In genomic region chr15:6588192-6588591, GRCm38 (mm10) we compare ENCODE assay signal across 22 mouse cellular contexts.
A peak's percentile ranks its signal among the peaks of the same experiment; 100 is the strongest.
DNase-seq lines count a peak whose midpoint lies in the region; ATAC-seq and TF ChIP-seq lines count a peak whose summit lies in the region.
"Had no signal": no experiment of that assay in that cellular context is flagged by ENCODE, and none has a peak within 500 bp of the region (broad histone marks: within the 10 kb centered on the region; RNA-seq: fewer than 3 reads in every experiment).

No protein-coding gene starts in this region.

- no peak for ATAC-seq in CD4-positive, CD25-positive, alpha-beta regulatory T cell, adult 4 months
- ATAC-seq in G1E (ENCODE audit: extremely low read depth, insufficient number of reproducible peaks, low FRiP score, poor library complexity, severe bottlenecking), result 0 out of 2 replicates have a peak, but pooled peaks have one; percentile 3
- ATAC-seq in embryonic facial prominence, embryonic 13.5 days (ENCODE audit: insufficient number of reproducible peaks, insufficient read depth, low FRiP score, low TSS enrichment, low read depth), result no peak
- ATAC-seq: activated CD4-positive, CD25-positive, alpha-beta regulatory T cell, adult 4 months; forebrain, postnatal 0 days; intestine, postnatal 0 days; Patski had no signal

- no peak overlapping the region for H3K4me2 ChIP-seq in embryonic facial prominence, embryonic 13.5 days
- H3K4me2 ChIP-seq: heart, embryonic 13.5 days; hindbrain, embryonic 15.5 days; lung, embryonic 15.5 days; midbrain, embryonic 11.5 days; neural tube, embryonic 12.5 days had no signal

- TF ChIP-seq CTCF in G1E (IDR thresholded peaks at IDR 0.05; ENCODE audit: low read depth, low read length), result no peak

- peaks cover 42% of the 10 kb centered on the region for H3K36me3 ChIP-seq in G1E (replicated peaks)
- no peaks in the 10 kb centered on the region for H3K36me3 ChIP-seq in embryonic facial prominence, embryonic 13.5 days
- H3K36me3 ChIP-seq: heart, embryonic 13.5 days; hindbrain, embryonic 15.5 days; lung, embryonic 15.5 days; neural tube, embryonic 12.5 days had no signal

- H3K4me3 ChIP-seq in G1E (ENCODE audit: low read depth, low read length), result peak overlapping the region; percentile 48; the same call in 1 of the 2 replicates
- H3K4me3 ChIP-seq in embryonic facial prominence, embryonic 13.5 days, result no peak overlapping the region
- H3K4me3 ChIP-seq: heart, embryonic 13.5 days; hindbrain, embryonic 15.5 days; lung, embryonic 15.5 days; neural tube, embryonic 12.5 days had no signal

- peaks cover 80% of the 10 kb centered on the region for H3K4me1 ChIP-seq in G1E (ENCODE audit: insufficient read depth, low read depth, low read length)
- H3K4me1 ChIP-seq in embryonic facial prominence, embryonic 13.5 days, result peaks cover 11% of the 10 kb centered on the region; the same call in 1 of the 2 replicates
- H3K4me1 ChIP-seq: hindbrain, embryonic 15.5 days; lung, embryonic 15.5 days; neural tube, embryonic 12.5 days had no signal

- H3K9ac ChIP-seq in embryonic facial prominence, embryonic 13.5 days, result no peak overlapping the region
- H3K9ac ChIP-seq: forebrain, postnatal 0 days; heart, embryonic 13.5 days; hindbrain, embryonic 15.5 days; liver, embryonic 14.5 days; lung, embryonic 15.5 days; neural tube, embryonic 12.5 days had no signal

- H3K27ac ChIP-seq in embryonic facial prominence, embryonic 13.5 days, result peak overlapping the region; percentile 44
- H3K27ac ChIP-seq: heart, embryonic 13.5 days; hindbrain, embryonic 15.5 days; liver, embryonic 14.5 days; lung, embryonic 15.5 days; neural tube, embryonic 12.5 days had no signal

- WGBS in embryonic facial prominence, embryonic 13.5 days, result 37% methylated on average over 7 of the region's 7 CpGs

- no peaks in the 10 kb centered on the region for H3K9me3 ChIP-seq in G1E (replicated peaks)
- no peaks in the 10 kb centered on the region for H3K9me3 ChIP-seq in embryonic facial prominence, embryonic 13.5 days
- H3K9me3 ChIP-seq: heart, embryonic 13.5 days; hindbrain, embryonic 15.5 days; lung, embryonic 15.5 days; neural tube, embryonic 12.5 days had no signal

- peak; percentile 59 for DNase-seq in CD4-positive, CD25-positive, alpha-beta regulatory T cell, adult 2 months (ENCODE audit: low read depth, low spot score)
- no peak for DNase-seq in G1E (ENCODE audit: low spot score)
- peak; percentile 59 to 64 for DNase-seq in thymus, postnatal 10 days (ENCODE audit: low spot score in 2 of 2)
- DNase-seq in urinary bladder, postnatal 25 days (ENCODE audit: low spot score), result no peak
- no peak for DNase-seq in frontal cortex, adult 2 months (ENCODE audit: extremely low spot score in 1 of 2, low spot score in 1 of 2)
- DNase-seq in adrenal gland, adult 18-20 months (ENCODE audit: low spot score in 2 of 2), result no peak
- DNase-seq: adrenal gland, postnatal 25 days; cerebellum, adult 18-20 months; cerebellum, postnatal 25 days; forebrain, postnatal 0 days; heart, postnatal 4 days had no signal

- H3K27me3 ChIP-seq in G1E (ENCODE audit: insufficient read depth, low read length), result no peaks in the 10 kb centered on the region
- H3K27me3 ChIP-seq in embryonic facial prominence, embryonic 13.5 days, result no peaks in the 10 kb centered on the region
- H3K27me3 ChIP-seq: heart, embryonic 13.5 days; hindbrain, embryonic 15.5 days; lung, embryonic 15.5 days; neural tube, embryonic 12.5 days; Patski had no signal

Comparison
In these comparisons a context has a peak if more than half of its experiments do, and no peak if none do; other contexts are left out.
1. DNase-seq: peak in CD4-positive, CD25-positive, alpha-beta regulatory T cell, adult 2 months (single experiment) and thymus, postnatal 10 days (2 of 2); none in G1E (single experiment), urinary bladder, postnatal 25 days (single experiment), frontal cortex, adult 2 months (0 of 2) and adrenal gland, adult 18-20 months (0 of 2).